Mouse (Mus musculus): Measurements from ENCODE around the gene Cox20. TPM values are rescaled to one million over a fixed set of nuclear protein-coding genes. Genes with fewer than 3 reads are reported as not detected.

Gene Cox20
- total RNA-seq, 1 experiment, result 18.2 TPM

DNA sequence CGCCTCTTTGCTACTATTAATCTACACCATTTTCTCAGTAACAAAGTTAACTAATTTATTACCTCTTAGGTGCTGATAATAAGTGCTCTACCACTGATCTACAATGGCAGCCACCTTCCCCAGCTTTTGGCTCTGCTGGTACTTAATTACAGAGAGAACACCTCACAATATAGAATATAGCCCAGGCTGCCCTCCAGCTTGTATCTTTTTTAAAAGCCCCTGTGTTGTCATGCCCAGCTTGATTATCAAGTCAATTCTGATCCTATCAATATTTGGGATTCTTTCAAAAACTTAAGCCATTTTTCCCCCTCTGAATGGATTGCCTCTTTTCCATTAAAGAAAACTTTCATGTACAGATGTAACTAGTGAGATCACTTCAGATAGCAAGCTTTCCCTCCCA is 8.0 kb downstream of the Cox20 start:
- DNase-seq (ENCODE audit: low read depth, low spot score), result no peak
- no peak for TF ChIP-seq CHD2 (IDR thresholded peaks at IDR 0.05; ENCODE audit: low read depth, low read length)
- in situ Hi-C loops (cut with MboI; ENCODE audit: low sequenced_read_pairs in 2 of 2, unreplicated experiment in 2 of 2), result loop anchor here in 1 of 2 experiments (25.0 kb wide), 1 partner anchor 1435 kb away; no protein-coding TSS in a partner anchor
- no peaks in the 10 kb centered on the region for H3K9me3 ChIP-seq (ENCODE audit: control insufficient read depth, insufficient read depth, low read depth, low read length)
- no peak overlapping the region for H3K9ac ChIP-seq (ENCODE audit: insufficient read depth, low read depth, low read length, poor library complexity, severe bottlenecking)
- H3K4me1 ChIP-seq (ENCODE audit: control insufficient read depth in 2 of 2, insufficient read depth in 2 of 2, low read length in 2 of 2, poor library complexity in 1 of 2), result no peaks in the 10 kb centered on the region
- peaks cover 45% of the 10 kb centered on the region for H3K36me3 ChIP-seq (ENCODE audit: control insufficient read depth, insufficient read depth, low read length, poor library complexity, severe bottlenecking)
- no peak overlapping the region for H3K27ac ChIP-seq (ENCODE audit: insufficient read depth, low read depth, low read length, poor library complexity, severe bottlenecking)
- H3K4me3 ChIP-seq (ENCODE audit: insufficient read depth in 1 of 2, low read depth in 1 of 2, low read length in 2 of 2, poor library complexity in 1 of 2, severe bottlenecking in 1 of 2), result no peak overlapping the region

DNA sequence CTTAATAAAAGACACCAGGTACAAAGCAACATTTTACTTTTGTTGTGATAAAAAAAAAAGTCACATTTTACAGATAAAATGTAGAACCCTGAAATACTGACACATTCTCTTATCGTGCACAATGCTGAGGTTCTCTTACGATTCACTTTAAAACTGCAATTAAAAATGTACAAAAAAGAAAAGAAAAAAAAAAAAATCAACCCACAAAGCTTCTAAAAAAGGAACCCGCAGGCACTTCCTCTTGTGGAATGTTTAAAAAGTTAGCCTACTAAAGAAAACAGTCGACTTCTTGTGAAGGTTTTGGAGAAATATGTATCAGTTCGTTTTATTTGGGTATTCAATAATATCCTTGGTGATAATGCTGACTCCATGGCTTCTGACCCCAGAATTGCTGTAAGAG is 10.1 kb downstream of the Cox20 start:
- Histone ChIP-seq H3K9ac (ENCODE audit: insufficient read depth, low read depth, low read length, poor library complexity, severe bottlenecking) (no peak overlapping the region), H3K4me3 (ENCODE audit: insufficient read depth in 1 of 2, low read depth in 1 of 2, low read length in 2 of 2, poor library complexity in 1 of 2, severe bottlenecking in 1 of 2) (no peak overlapping the region), H3K9me3 (ENCODE audit: control insufficient read depth, insufficient read depth, low read depth, low read length) (no peaks in the 10 kb centered on the region), H3K4me1 (ENCODE audit: control insufficient read depth in 2 of 2, insufficient read depth in 2 of 2, low read length in 2 of 2, poor library complexity in 1 of 2) (peaks cover 0 to 2% of the 10 kb centered on the region in 2 experiments; a peak in 1 of 4 replicates), H3K27ac (ENCODE audit: insufficient read depth, low read depth, low read length, poor library complexity, severe bottlenecking) (no peak overlapping the region), H3K36me3 (ENCODE audit: control insufficient read depth, insufficient read depth, low read length, poor library complexity, severe bottlenecking) (peaks cover 54% of the 10 kb centered on the region)
- in situ Hi-C loops (cut with MboI; ENCODE audit: low sequenced_read_pairs in 2 of 2, unreplicated experiment in 2 of 2), result loop anchor here in 1 of 2 experiments (25.0 kb wide), 1 partner anchor 1433 kb away; no protein-coding TSS in a partner anchor
- no peak for TF ChIP-seq ZC3H11A (IDR thresholded peaks at IDR 0.05; ENCODE audit: borderline replicate concordance, low read depth, low read length)
- no peak for TF ChIP-seq MAFK (IDR thresholded peaks at IDR 0.05; ENCODE audit: insufficient read depth, low read depth, low read length)
- TF ChIP-seq ZNF384 (IDR thresholded peaks at IDR 0.05; ENCODE audit: low read depth, low read length), result no peak
- TF ChIP-seq HCFC1 (IDR thresholded peaks at IDR 0.05; ENCODE audit: borderline replicate concordance, insufficient read depth, low read length), result no peak
- no peak for TF ChIP-seq CHD2 (IDR thresholded peaks at IDR 0.05; ENCODE audit: low read depth, low read length)
- no peak for DNase-seq (ENCODE audit: low read depth, low spot score)

DNA sequence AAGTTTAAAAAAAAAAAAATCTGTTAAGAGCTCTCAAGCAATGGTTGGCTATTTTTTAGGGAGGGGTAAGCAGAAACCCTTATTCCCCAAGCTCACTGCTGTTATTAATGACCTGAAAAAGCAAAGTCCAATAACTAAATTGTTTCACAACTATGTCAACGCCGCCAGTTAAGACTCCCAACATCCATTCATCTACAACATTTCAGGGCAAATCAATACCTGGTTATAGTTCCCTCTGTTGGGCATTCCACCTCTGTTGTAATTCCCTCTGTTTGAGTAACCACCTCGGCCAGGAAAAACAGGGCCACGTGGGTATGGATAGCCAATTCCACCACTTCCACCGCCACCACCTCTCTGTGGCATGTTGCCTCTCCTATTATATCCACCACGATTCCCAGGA is 11.0 kb downstream of the Cox20 start:
- no peaks in the 10 kb centered on the region for H3K9me3 ChIP-seq (ENCODE audit: control insufficient read depth, insufficient read depth, low read depth, low read length)
- H3K27ac ChIP-seq (ENCODE audit: insufficient read depth, low read depth, low read length, poor library complexity, severe bottlenecking), result no peak overlapping the region
- no peak overlapping the region for H3K4me3 ChIP-seq (ENCODE audit: insufficient read depth in 1 of 2, low read depth in 1 of 2, low read length in 2 of 2, poor library complexity in 1 of 2, severe bottlenecking in 1 of 2)
- H3K36me3 ChIP-seq (ENCODE audit: control insufficient read depth, insufficient read depth, low read length, poor library complexity, severe bottlenecking), result peaks cover 53% of the 10 kb centered on the region
- in situ Hi-C loops (cut with MboI; ENCODE audit: low sequenced_read_pairs in 2 of 2, unreplicated experiment in 2 of 2), result loop anchor here in 1 of 2 experiments (25.0 kb wide), 1 partner anchor 1432 kb away; no protein-coding TSS in a partner anchor
- peaks cover 0 to 2% of the 10 kb centered on the region in 2 experiments; a peak in 1 of 4 replicates for H3K4me1 ChIP-seq (ENCODE audit: control insufficient read depth in 2 of 2, insufficient read depth in 2 of 2, low read length in 2 of 2, poor library complexity in 1 of 2)
- H3K9ac ChIP-seq (ENCODE audit: insufficient read depth, low read depth, low read length, poor library complexity, severe bottlenecking), result no peak overlapping the region
- TF ChIP-seq ZNF384 (IDR thresholded peaks at IDR 0.05; ENCODE audit: low read depth, low read length), result no peak
- TF ChIP-seq CHD2 (IDR thresholded peaks at IDR 0.05; ENCODE audit: low read depth, low read length), result no peak
- TF ChIP-seq ZC3H11A (IDR thresholded peaks at IDR 0.05; ENCODE audit: borderline replicate concordance, low read depth, low read length), result no peak
- no peak for TF ChIP-seq MAFK (IDR thresholded peaks at IDR 0.05; ENCODE audit: insufficient read depth, low read depth, low read length)
- TF ChIP-seq HCFC1 (IDR thresholded peaks at IDR 0.05; ENCODE audit: borderline replicate concordance, insufficient read depth, low read length), result no peak
- no peak for DNase-seq (ENCODE audit: low read depth, low spot score)

DNA sequence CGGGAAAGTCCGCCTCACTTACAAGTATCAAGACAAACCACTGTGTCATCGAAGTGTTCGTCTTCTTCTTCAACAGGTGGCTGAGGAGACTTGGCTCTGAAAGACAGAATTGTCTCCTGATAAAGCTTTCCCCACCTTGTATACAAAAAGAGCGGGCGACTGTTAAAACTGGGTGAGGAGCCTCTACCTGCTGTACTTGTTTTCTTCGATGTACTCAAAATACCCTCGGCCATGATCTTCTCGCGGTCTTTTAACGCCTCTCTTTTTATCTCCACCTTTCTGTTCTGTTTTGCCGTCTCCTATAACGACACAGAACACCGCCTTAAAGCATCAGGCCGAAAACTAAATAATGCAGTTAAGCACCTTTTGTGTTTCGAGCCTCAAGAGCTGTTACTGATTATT is 16.9 kb downstream of the Cox20 start:
- peak overlapping the region; percentile 87 to 92 for H3K4me3 ChIP-seq (ENCODE audit: insufficient read depth in 1 of 2, low read depth in 1 of 2, low read length in 2 of 2, poor library complexity in 1 of 2, severe bottlenecking in 1 of 2)
- peak overlapping the region; percentile 99; the same call in 1 of the 2 replicates for H3K27ac ChIP-seq (ENCODE audit: insufficient read depth, low read depth, low read length, poor library complexity, severe bottlenecking)
- no peaks in the 10 kb centered on the region for H3K9me3 ChIP-seq (ENCODE audit: control insufficient read depth, insufficient read depth, low read depth, low read length)
- DNase-seq (ENCODE audit: low read depth, low spot score), result no peak
- peaks cover 0 to 4% of the 10 kb centered on the region in 2 experiments; a peak in 1 of 4 replicates for H3K4me1 ChIP-seq (ENCODE audit: control insufficient read depth in 2 of 2, insufficient read depth in 2 of 2, low read length in 2 of 2, poor library complexity in 1 of 2)
- TF ChIP-seq MAFK (IDR thresholded peaks at IDR 0.05; ENCODE audit: insufficient read depth, low read depth, low read length) (no peak), HCFC1 (IDR thresholded peaks at IDR 0.05; ENCODE audit: borderline replicate concordance, insufficient read depth, low read length) (no peak), ZNF384 (IDR thresholded peaks at IDR 0.05; ENCODE audit: low read depth, low read length) (no peak), CHD2 (IDR thresholded peaks at IDR 0.05; ENCODE audit: low read depth, low read length) (no peak; the same call in 1 of the 2 replicates), ZC3H11A (IDR thresholded peaks at IDR 0.05; ENCODE audit: borderline replicate concordance, low read depth, low read length) (no peak)
- in situ Hi-C loops (cut with MboI; ENCODE audit: low sequenced_read_pairs in 2 of 2, unreplicated experiment in 2 of 2), result loop anchor here in 1 of 2 experiments (25.0 kb wide), 1 partner anchor 1426 kb away; no protein-coding TSS in a partner anchor
- H3K36me3 ChIP-seq (ENCODE audit: control insufficient read depth, insufficient read depth, low read length, poor library complexity, severe bottlenecking), result peaks cover 40% of the 10 kb centered on the region
- peak overlapping the region; percentile 96 for H3K9ac ChIP-seq (ENCODE audit: insufficient read depth, low read depth, low read length, poor library complexity, severe bottlenecking)
